In the genomic region with DNA sequence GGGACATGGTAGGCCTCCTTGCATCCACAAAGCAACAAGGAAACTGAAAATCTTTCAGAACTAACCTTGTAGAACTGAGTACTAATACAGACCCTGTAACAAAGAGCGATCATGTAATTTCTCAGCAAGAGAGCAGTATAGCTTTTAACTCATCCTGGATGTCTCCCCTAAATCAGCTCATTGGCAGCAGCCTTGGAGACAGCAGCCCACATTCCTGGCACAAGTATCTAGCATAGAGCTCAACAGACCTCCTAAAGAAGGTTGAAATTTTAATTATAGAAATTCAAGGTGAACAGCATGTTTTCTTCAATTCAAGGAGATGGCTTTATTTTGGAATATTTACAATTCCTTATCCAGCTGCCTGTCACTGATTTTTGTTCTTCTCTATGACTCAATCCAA, we compare ENCODE assay signal across 13 mouse cellular contexts. TPM values are rescaled to one million over a fixed set of nuclear protein-coding genes. Genes with fewer than 3 reads are reported as not detected.
"Had no signal": no experiment of that assay in that cellular context is flagged by ENCODE, and none has a peak within 500 bp of the region (broad histone marks: within the 10 kb centered on the region; RNA-seq: fewer than 3 reads in every experiment).

No protein-coding gene starts in this region.

- DNase-seq: kidney, adult 11 months; kidney, adult 9 months; kidney, postnatal 36 days; layer of hippocampus, postnatal 36 days; lung, embryonic 14.5 days; lung, postnatal 10 days; lung, postnatal 4 days; midbrain, embryonic 14.5 days; right cerebral cortex, postnatal 14 days; thymus, postnatal 4 days had no signal

- ATAC-seq: liver, embryonic 12.5 days had no signal

RNA-seq across cellular contexts. Expression of a gene that starts 12.1 kb away (rescaled TPM):
- total RNA-seq: layer of hippocampus, postnatal 36 days; left cerebral cortex, postnatal 10 days; megakaryocyte, adult 5-6 weeks had no signal

RNA-seq across cellular contexts. Expression of a gene that starts 34.9 kb away (rescaled TPM):
- total RNA-seq: layer of hippocampus, postnatal 36 days; left cerebral cortex, postnatal 10 days; megakaryocyte, adult 5-6 weeks had no signal
